Mouse (Mus musculus) right cerebral cortex, postnatal 25 days (tissue): ENCODE measurements around the gene Kcnk13.

Experiments
- DNase-seq: peaks from one replicate; pipeline ENCODE4 v3.0.0; 2022

The Kcnk13 gene

DNA sequence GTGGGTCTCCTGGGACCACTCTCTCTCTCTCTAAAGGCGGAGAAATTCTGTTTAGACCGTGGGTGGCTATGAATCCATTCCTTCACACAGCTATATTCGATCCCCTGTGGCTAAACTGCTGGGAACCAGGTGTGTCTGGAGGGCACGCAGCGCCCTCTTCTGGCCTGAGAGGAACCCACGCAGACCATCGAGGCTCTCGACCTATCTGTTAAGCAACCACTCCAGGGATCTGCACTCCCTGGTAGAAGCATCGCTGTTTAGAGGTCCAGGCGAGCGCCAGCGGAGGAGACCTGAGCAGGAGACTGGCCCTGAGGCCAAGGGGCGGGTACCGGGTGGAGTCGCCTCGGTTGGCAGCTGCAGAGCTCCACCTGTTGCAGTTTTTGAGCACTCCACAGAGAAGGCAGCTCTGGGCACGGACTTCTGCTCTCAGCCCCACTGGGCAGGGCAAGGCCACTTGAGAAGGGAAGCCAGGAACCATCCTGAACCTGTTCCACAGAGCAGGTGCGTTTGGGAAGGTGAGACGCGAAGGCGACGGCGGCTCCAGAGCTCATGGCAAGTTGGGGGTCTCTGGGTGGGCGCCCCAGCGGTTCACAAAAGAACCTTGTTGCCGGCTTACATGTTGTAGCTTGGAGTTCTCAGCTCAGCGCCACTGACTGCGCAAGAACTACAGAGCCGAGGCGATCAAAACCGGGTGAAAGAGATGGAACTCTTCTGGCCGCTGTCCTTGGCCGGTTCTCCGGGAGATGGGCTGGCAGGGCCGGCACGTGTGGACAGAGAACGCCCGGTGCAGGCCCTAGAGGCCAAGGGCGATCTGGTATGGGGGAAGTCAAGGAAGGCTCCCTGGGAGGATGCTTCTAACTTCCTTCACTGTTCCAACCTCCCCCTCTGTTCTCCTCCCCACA, at the start of gene Kcnk13:
Kcnk13 (plus strand) TSS at position 199 of the 902 bp plus-strand sequence.
- peak; percentile 71 for DNase-seq

DNA sequence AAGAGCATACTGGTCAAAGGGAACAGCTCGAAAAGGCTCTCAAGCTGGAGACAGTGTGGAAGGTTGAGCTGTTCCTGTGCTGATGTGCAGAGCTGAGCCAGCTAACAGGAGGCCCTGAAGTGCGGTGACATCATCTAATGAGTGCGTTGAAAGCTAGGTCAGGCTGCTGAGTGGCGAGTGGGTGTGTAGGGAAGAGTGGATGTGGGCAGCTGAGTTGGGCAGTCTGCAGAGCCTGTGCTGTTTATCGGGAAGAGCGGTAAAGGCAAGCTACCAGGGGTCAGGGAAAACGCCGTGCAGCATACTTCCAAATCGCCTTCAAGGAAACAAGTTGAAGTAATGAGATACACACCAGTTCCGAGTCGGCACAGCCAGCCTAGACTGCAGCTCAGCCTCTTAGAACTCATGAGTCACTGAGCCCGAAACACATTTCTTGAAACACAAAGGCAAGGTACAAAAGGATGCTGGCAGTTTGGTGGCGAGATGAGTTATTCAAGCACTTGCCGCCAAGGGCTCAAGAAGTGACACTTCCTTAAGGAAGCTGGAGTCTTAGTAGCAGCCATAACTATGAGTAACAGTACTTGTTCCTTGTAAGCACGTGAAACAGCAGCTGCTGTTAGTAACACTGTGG, 46.4 kb upstream of the Kcnk13 start:
- DNase-seq = peak; percentile 46

DNA sequence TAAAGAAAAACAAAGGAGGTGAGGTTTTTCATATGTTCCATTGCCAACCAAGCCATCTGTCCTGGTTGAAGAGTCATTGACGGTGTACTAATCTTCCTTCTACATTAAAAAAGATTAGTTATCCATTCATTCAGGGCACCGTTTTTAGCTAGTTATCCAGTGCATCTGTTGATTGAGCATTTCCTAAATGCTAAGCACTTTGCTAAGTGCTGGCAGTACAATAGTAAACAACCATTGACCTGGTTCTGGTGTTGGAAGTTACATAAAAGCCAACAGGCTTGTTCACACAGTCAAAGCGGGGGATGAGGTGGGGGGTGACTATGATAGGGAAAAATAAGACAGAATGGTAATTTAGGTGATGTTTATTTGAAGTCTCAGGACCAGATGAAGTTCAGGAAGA, 44.7 kb upstream of the Kcnk13 start:
- no peak for DNase-seq

DNA sequence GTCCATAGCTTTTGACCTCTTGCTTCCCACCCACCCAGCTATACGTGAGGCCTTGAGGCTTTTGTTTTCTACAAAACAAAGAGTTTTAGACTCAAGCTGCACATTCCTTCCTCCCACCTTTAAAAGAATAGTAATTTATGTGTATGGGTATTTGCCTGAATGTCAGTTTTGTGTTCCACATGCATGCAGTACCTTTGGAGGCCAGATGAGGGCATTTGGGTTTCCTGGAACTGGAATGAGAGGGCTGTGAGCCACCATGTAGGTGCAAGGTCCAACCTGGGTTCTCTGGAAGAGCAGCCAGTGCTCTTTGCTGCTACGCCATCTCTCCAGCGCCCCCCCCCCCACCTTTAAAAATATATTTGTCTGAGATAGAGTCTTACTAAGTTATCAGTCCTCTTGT, 43.3 kb upstream of the Kcnk13 start:
- DNase-seq = no peak

DNA sequence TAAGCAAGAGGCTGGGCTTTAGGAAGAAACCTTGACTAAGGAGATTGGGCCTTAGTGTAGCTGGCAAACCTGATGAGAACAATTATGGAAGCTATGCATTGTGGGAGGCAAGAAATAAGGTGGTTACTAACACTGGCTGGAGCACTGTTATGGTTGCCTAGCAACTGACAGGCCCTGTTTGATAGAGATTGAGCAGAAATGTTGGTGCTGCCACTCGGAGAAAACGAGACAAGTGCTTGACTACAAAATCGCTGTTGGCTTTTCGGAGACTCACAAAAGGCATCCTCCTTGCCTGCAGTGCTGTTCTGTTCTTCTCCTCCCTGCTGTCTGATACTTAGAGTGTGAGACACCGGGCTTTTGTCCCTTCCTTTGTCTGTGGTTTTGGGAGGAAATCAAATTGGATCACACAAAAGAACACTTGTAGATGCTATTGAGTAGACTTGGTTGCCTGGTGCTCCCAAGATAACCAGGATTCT, 41.1 kb upstream of the Kcnk13 start:
- DNase-seq = no peak

DNA sequence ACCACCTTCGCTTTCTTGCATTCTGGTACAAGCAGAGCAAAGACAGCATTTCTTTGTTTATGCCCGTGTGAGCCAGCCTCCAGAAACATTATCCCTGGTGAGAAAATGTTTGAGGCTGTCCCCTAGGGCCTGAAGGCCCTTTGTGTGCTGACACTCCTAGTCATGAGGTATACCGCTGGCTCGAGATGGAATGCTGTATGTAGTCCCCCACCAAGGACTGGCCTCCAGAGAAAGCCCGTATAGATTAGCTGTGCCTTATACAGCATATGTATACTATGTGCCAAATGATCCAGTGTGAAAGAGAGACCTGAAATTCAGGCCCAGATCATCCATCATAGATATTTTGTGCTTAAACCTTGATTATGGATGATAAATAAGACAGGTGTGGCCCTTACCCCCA, 40.6 kb upstream of the Kcnk13 start:
- no peak for DNase-seq

DNA sequence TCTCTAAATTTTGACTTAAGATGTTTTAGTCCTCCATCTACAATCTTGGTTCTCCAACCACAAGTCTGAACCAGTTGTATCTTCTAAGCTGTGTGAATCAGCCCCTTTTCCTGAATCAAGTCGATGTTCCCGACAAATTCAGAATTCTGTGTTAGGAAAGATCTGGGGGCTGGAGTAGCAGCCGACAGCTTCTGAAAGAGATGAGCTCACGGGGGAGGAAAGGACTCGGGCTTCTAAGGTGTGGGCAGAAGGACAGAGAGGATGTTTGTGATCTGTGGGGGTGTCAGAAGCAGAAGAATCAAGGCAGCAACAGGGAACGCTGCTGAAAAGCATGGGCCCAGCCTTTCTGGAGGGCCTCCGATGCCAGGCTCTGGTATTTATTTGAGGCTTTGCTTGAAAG, 36.0 kb upstream of the Kcnk13 start:
- peak; percentile 44 for DNase-seq

DNA sequence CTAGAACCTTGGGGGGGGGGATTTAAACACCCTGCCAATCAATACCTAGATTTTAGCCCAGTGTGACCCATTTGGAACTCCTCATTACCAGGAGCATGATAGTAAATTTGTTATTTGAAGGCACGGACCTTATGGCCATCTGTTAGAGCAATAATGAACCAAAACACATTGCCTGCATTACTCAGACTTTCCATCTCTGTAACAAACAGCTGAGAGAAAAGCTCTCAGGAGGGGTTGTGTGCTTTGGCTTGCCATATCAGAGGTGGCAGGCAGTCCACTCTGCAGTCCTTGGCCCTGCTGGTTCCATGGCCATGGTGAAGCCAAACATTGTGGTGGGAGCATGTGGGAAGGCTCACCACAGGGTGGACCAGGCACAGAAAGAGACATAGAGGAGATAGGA, 35.1 kb upstream of the Kcnk13 start:
- DNase-seq = no peak

DNA sequence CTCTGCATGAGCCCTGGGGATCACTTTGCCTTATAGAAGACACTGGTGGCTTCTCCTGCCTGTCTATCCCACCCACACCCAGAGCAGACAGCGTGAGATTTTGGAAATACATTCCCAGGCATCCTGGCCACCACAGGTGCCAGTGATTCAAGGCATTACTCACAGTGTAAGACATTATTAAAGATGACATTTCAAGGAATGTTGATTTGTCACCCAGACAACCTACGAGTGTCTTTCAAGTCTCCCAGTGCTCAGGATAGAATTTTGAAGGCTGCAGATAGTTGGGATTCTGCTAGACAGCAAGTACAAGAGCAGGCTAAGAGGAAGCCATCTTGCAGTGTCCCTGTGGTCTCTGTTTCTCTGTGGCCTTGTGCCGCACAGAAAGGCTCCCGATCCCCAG, 32.1 kb upstream of the Kcnk13 start:
- DNase-seq = no peak

DNA sequence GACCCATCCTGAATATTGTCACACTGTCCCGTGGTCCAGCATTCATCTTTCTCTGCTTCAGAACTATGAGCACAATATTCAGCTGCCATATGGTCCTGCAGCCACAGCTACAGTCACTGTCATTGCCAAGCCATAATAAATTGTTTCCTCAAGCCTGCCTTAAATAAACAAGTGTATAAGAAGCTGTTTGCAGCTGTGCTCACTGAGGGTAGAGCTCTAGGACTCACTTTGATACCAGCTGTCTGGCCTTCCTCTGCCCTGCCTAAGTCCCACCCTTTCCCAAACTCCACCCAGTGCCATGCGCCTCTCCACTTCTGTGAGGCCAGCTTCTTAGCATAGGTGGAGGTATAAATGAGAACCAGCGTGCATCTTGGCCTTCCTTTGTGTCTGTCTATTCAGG, 30.7 kb upstream of the Kcnk13 start:
- no peak for DNase-seq

DNA sequence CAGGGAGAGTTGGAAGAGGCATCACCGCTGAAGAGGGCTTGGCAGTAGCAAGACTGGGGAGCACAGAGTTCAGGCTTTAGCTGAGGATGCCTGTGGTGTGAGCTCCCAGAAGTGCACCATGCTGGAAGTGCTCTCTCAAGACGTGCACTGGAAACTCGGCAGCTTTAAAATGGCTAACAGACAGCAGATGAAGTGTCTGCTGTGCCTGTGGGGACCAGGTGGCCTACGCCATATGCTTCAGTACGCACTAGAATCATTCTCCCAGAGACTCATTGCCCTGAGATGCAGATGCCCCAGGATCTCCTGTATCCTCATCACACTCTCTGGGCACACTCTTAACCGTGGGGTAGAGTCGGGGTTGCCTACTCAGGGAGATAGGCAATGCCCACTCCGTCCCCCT, 28.9 kb upstream of the Kcnk13 start:
- no peak for DNase-seq

DNA sequence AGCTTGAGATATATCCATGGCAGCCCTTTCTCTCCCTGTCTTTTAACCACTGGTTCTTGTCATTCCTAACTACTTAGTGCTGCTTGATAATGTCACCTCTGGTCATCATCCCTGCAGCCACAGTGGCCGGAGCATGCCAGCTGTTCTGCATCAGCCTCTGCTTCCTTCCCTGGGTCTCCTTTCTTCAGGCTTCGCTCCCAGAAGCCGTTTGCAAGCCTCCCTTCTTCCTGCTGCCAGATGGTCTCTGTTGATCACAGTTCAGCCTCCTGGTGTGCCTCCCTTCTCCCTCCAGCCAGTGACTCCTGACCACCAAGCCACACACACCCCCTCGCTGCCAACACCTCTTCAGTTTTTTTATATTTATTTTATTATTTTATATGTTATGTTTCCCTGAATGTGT, 25.8 kb upstream of the Kcnk13 start:
- no peak for DNase-seq

DNA sequence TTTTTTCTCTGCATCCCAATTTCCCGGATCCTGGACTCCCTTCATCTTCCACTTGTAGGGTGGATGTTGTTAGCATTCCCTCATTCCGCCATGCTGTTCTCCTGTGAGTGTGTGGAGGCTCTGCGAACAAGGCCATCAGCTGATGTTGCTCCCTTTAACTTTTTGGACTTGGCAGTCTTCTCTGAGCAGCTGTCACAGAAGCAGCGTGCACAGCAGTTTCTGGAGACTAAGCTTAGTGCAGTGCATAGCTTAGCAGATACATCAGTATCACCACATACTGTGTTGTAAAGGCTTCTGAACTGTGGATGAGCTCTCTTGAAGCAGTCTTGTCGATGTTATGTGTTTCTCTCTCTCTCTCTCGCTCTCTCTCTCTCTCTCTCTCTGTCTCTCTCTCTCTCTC, 25.1 kb upstream of the Kcnk13 start:
- no peak for DNase-seq

DNA sequence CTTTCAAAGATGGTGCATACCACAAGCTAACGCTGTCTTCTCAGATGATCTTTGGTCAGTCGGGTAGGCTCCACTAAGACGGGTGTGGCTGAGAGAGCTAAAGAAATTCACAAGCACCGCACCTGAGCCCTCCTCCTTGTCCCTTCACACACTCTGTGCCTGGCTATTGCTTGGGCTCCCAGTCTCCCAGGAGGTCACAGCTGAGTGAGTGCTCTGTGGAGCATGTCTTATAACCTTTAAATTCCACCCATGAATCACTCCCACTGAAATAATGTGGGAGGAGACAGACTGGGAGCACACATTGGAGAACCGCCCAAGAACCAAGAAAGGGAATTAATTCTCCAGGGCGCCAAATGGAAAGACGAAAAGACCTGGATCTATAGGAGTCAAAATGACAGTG, 23.6 kb upstream of the Kcnk13 start:
- DNase-seq = no peak

DNA sequence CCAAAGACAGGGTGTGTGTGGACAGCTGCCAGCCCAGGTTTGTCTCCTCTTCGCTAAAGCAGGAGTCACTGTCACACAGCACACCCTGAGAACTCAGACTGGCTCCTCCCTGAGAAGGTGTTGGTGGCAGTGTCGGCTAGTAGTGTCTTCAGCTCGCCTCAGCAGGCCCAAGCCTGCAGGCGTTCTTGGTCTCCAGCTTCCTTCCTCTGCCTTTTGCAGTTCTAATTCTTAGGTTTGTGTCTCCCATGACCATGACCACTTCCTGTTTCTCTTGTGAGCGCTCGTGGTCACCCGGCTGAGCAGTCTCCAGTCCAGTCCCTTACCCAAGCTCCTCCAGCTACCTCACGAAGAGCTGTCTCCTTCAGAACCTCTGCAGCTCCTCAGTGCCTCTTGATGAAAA, 21.9 kb upstream of the Kcnk13 start:
- DNase-seq = no peak

DNA sequence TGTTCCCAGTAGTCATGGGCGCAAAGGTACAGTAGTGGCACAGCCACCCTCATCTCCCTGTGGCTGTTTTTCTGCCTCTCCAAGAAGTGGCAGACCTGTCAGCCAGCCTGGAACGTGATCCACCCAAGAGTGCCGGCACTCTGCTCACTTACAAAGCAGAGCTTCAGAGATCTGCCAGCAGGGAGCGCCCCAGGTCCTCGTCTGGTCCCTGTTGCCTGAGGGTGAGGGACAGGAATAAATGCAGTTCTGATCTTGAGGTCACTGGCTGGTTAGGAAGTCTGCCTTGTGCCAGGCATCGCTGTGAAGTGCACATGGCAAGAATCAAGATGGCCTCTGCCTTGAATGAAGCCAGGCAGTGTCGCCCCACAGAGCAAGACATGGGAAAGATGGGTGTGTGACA, 11.4 kb upstream of the Kcnk13 start:
- no peak for DNase-seq

DNA sequence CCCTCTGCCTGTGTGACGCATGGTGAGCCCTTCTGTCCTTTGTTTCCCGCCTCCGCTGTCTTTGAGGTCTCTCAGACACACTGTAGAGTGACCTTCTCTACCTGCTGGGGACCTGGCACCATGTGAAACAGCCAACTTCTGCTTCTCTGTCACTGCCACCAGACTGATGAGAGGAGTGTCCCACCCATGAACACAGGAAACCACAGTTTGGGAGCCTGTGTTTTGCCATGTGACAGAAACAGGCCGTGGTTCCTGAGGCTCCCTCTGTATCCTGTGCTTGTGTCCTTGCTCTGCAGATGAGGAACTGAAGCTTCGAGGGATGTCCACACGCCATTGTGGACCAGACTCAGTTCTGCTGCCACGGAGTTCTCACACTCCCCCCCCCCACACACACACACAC, 7.9 kb upstream of the Kcnk13 start:
- DNase-seq = no peak

DNA sequence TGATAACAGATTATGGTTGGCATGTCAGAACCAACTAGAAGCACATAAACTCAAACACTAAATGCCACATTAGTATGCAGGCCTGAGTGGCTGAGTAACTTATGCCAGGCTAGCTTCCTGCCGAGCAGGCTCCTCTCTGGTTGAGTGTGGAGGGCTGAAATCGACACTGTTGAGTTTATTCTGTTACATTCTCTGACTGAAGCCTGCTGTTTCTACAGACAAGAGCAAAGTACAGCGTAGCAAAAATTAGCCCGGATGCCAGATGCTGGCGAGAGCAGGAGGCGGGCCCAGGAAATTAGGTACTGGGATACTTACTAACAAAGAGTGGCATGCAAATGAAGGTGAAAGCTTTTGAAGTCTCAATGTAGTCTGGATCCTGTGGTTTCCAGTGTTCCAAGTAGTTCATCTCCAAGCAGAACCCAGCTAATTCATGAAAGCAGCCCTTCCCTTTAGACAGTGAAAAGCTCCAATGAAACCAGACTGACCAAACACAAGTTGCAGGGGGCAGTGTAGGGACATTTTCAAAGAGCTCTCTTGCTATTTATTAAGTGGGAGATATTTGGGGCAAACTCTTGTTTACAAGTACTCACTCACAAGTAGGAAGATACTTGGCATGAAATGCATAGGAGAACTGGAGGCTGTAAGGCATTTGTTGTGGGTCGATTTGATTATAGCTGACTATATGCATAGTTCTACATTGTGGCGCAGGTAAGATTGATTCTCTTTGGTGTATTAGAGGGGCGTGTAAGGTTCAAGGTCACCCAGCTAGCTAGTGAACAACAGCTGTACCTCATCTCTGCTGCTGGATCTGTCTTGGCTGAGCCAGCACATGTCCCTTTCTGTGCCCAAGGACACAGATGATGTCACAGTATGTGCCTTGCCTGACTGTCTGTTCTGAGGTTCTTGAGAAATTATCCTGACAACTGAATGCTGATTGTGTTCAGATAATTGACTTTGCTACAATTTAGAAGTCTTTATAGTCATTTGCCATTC, 5.9 kb upstream of the Kcnk13 start:
- no peak for DNase-seq

DNA sequence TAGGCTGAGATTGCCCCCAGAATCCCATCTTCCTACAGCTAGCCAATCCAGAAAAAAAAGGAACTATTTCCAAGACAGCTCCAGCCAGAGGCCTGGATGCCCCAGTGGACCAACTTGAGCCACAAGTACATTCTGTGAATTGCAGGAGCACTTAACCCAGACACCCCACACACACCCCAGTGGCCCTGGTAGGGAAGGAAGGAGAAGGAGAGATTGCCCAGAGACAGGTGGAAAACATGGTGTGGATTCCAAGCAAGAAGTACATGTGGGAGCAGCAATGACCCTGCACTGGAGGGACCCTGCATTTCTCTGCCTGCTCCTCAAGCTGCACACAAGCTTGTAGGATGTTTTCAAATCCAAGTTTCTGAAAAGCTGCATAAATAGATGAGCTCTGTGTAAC, 5.0 kb upstream of the Kcnk13 start:
- DNase-seq = no peak

DNA sequence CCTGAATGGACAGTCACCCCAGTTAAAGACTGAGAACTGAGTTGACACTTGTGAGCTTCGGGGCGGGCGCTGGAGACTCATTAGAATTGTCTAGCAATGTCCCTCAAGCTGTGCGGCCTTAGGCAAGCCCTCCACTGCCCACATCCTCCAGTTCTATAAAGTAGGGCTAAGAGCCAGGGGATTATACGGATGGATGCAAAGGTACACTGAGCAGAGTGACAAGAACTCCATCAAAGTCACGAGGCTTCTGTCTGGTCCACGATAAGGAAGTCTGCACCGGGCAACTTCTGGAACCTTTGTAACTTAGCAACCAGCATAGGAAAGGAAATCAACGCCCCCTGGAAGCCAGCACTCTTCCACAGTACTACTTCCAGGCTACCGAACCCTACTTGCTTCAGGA, 4.4 kb upstream of the Kcnk13 start:
- DNase-seq = no peak

DNA sequence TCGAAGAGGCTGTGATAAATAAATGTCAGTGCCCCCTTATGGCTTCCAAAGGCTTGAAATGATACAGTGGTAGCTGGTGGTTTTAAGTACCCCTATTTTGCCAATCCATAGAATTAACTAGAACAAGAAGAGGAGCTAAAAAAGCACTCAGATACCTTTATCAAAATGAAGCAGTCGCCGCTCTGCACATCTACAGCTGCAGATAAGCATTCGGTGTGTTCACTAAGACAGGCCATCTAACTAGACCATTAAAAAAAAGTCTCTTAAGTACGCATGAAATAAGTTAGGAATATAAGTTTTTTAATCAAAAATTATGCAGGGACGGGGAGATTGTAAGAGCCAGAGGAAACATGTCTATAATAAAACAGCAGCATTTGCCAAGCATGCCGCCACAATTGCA, 3.6 kb upstream of the Kcnk13 start:
- no peak for DNase-seq

DNA sequence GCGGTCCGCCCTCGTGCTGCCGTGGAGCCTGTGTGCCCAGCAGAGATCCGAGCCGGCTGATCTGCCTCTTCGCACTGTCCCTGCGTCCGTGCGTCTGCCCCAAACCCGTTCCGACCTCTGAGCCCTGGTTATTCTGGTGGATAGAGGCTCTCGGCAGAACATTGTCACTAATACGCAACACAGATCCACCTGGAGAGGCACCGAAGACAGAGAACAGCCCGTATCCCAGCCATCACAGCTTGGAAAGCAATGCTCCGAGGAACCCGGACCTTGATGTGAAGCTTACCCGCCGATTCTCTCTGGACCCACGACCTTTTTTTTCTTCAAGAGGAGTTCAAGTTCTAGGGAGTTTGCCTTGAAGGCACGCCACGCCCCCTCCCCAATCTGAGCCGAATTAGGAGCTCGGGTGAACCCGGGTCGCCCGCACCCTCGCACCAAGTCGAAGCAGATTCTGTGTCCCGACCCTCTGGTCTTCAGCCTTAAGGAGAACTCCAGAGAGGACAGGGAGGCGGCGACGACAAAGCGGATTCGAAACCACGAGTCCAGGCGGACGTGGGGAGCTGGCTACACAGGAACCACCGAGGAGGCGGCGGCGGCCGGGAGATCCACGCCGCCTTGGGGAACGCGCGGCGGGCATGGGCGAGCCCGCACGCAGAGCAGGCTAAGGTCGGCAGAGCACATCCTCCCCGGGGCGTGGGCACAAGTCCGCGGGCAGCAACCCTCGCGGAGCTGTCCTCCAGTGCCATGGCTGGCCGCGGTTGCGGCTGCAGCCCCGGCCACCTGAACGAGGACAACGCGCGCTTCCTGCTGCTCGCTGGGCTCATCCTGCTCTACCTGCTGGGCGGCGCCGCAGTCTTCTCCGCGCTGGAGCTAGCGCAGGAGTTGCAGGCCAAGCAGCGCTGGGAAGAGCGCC, 1.2 kb downstream of the Kcnk13 start:
- DNase-seq = peak; percentile 49
